Mouse (Mus musculus): ENCODE measurements around the gene Mau2. TPM values are rescaled to one million over a fixed set of nuclear protein-coding genes. Genes with fewer than 3 reads are reported as not detected.
"Not testable (repeated sequence)": the region's sequence is repeated elsewhere in the genome, so short reads cannot be mapped to it uniquely, and the experiment has no call there.

The Mau2 gene
- polyA plus RNA-seq, 1 experiment from 2014 or later: 23.0 TPM

GRCm38 (mm10) chr8:70015017-70015416 lies 27.5 kb downstream of the Mau2 start:
- Histone ChIP-seq H3K27me3 (no peaks in the 10 kb centered on the region), H3K4me1 (replicated peaks) (no peaks in the 10 kb centered on the region), H3K9ac (no peak overlapping the region), H3K9me3 (replicated peaks) (no peaks in the 10 kb centered on the region), H3K27ac (replicated peaks) (no peak overlapping the region), H3K4me2 (no peak overlapping the region), H3K4me3 (replicated peaks) (no peak overlapping the region), H3K36me3 (replicated peaks) (peaks cover 39% of the 10 kb centered on the region)
- no peak for ATAC-seq (ENCODE audit: insufficient read depth)
- 53% methylated on average over 1 of the region's 1 CpGs for WGBS (ENCODE audit: insufficient replicate concordance)

- Histone ChIP-seq H3K27ac (replicated peaks) (no peak overlapping the region), H3K27me3 (no peaks in the 10 kb centered on the region), H3K9me3 (replicated peaks) (no peaks in the 10 kb centered on the region), H3K4me2 (no peak overlapping the region), H3K9ac (no peak overlapping the region), H3K4me1 (replicated peaks) (peaks cover 4% of the 10 kb centered on the region; the same call in 1 of the 2 replicates), H3K36me3 (replicated peaks) (peaks cover 16% of the 10 kb centered on the region), H3K4me3 (replicated peaks) (no peak overlapping the region)
- no peak for ATAC-seq (ENCODE audit: insufficient read depth)
- WGBS (ENCODE audit: insufficient replicate concordance): 69% methylated on average over 1 of the region's 1 CpGs
These were observed 29.8 kb downstream of the Mau2 start for GRCm38 (mm10) chr8:70012763-70013162.

- no peak overlapping the region for H3K27ac ChIP-seq (replicated peaks)
- WGBS (ENCODE audit: insufficient replicate concordance): 52% methylated on average over 3 of the region's 3 CpGs
- no peak overlapping the region for H3K9ac ChIP-seq
- no peak for ATAC-seq (ENCODE audit: insufficient read depth)
- H3K4me1 ChIP-seq (replicated peaks): peaks cover 4% of the 10 kb centered on the region; the same call in 1 of the 2 replicates
- no peaks in the 10 kb centered on the region for H3K27me3 ChIP-seq
- peaks cover 12% of the 10 kb centered on the region for H3K36me3 ChIP-seq (replicated peaks)
- no peaks in the 10 kb centered on the region for H3K9me3 ChIP-seq (replicated peaks)
- H3K4me3 ChIP-seq (replicated peaks): no peak overlapping the region
- no peak overlapping the region for H3K4me2 ChIP-seq
These were observed 30.2 kb downstream of the Mau2 start for GRCm38 (mm10) chr8:70012350-70012749.

- not testable (repeated sequence) for H3K4me1 ChIP-seq (replicated peaks); H3K4me3 ChIP-seq (replicated peaks); H3K27me3 ChIP-seq; H3K36me3 ChIP-seq (replicated peaks); ATAC-seq (ENCODE audit: insufficient read depth); H3K9me3 ChIP-seq (replicated peaks); H3K27ac ChIP-seq (replicated peaks); H3K9ac ChIP-seq; H3K4me2 ChIP-seq
- 78% methylated on average over 14 of the region's 14 CpGs for WGBS (ENCODE audit: insufficient replicate concordance)
These were observed 31.7 kb downstream of the Mau2 start for GRCm38 (mm10) chr8:70010796-70011195.

GRCm38 (mm10) chr8:70005178-70005577 lies 37.4 kb downstream of the Mau2 start:
- peaks cover 34% of the 10 kb centered on the region for H3K4me1 ChIP-seq (replicated peaks)
- no peak overlapping the region for H3K4me3 ChIP-seq (replicated peaks)
- no peaks in the 10 kb centered on the region for H3K27me3 ChIP-seq
- no peak overlapping the region for H3K4me2 ChIP-seq
- no peaks in the 10 kb centered on the region for H3K36me3 ChIP-seq (replicated peaks)
- no peak overlapping the region for H3K27ac ChIP-seq (replicated peaks)
- H3K9me3 ChIP-seq (replicated peaks): no peaks in the 10 kb centered on the region
- WGBS (ENCODE audit: insufficient replicate concordance): 26% methylated on average over 2 of the region's 2 CpGs
- H3K9ac ChIP-seq: no peak overlapping the region
- ATAC-seq (ENCODE audit: insufficient read depth): no peak

GRCm38 (mm10) chr8:70004345-70004744 lies 38.2 kb downstream of the Mau2 start:
- no peaks in the 10 kb centered on the region for H3K27me3 ChIP-seq
- H3K9ac ChIP-seq: no peak overlapping the region
- no peaks in the 10 kb centered on the region for H3K36me3 ChIP-seq (replicated peaks)
- no peak overlapping the region for H3K27ac ChIP-seq (replicated peaks)
- H3K9me3 ChIP-seq (replicated peaks): no peaks in the 10 kb centered on the region
- no peak for ATAC-seq (ENCODE audit: insufficient read depth)
- no peak overlapping the region for H3K4me3 ChIP-seq (replicated peaks)
- no peak overlapping the region for H3K4me2 ChIP-seq
- H3K4me1 ChIP-seq (replicated peaks): peaks cover 34% of the 10 kb centered on the region

GRCm38 (mm10) chr8:70003204-70003657 lies 39.3 kb downstream of the Mau2 start:
- ATAC-seq (ENCODE audit: insufficient read depth): no peak
- Histone ChIP-seq H3K36me3 (replicated peaks) (no peaks in the 10 kb centered on the region), H3K27me3 (no peaks in the 10 kb centered on the region), H3K4me2 (no peak overlapping the region), H3K9ac (no peak overlapping the region), H3K9me3 (replicated peaks) (no peaks in the 10 kb centered on the region), H3K4me1 (replicated peaks) (peaks cover 30% of the 10 kb centered on the region), H3K4me3 (replicated peaks) (no peak overlapping the region), H3K27ac (replicated peaks) (no peak overlapping the region)
- WGBS (ENCODE audit: insufficient replicate concordance): 38% methylated on average over 4 of the region's 4 CpGs

GRCm38 (mm10) chr8:70001892-70002191 lies 40.7 kb downstream of the Mau2 start:
- Histone ChIP-seq H3K9ac (0 out of 2 replicates have a peak overlapping the region, but pooled peaks have one; percentile 46), H3K4me3 (replicated peaks) (peak overlapping the region; percentile 43), H3K27ac (replicated peaks) (peak overlapping the region; percentile 84), H3K4me2 (peak overlapping the region; percentile 77), H3K4me1 (replicated peaks) (peaks cover 35% of the 10 kb centered on the region)
- H3K9me3 ChIP-seq (replicated peaks); H3K27me3 ChIP-seq; ATAC-seq (ENCODE audit: insufficient read depth); H3K36me3 ChIP-seq (replicated peaks): not testable (repeated sequence)
- WGBS (ENCODE audit: insufficient replicate concordance): 18% methylated on average over 7 of the region's 7 CpGs

GRCm38 (mm10) chr8:70001176-70001891 lies 41.2 kb downstream of the Mau2 start:
- no peaks in the 10 kb centered on the region for H3K36me3 ChIP-seq (replicated peaks)
- peak overlapping the region; percentile 46 for H3K9ac ChIP-seq
- peaks cover 39% of the 10 kb centered on the region for H3K4me1 ChIP-seq (replicated peaks)
- peak overlapping the region; percentile 43 for H3K4me3 ChIP-seq (replicated peaks)
- no peaks in the 10 kb centered on the region for H3K9me3 ChIP-seq (replicated peaks)
- ATAC-seq (ENCODE audit: insufficient read depth): peak; percentile 74
- H3K4me2 ChIP-seq: peak overlapping the region; percentile 77
- peak overlapping the region; percentile 84 for H3K27ac ChIP-seq (replicated peaks)
- H3K27me3 ChIP-seq: no peaks in the 10 kb centered on the region
- under 1% methylated on average over 16 of the region's 16 CpGs for WGBS (ENCODE audit: insufficient replicate concordance)

- no peak for ATAC-seq (ENCODE audit: insufficient read depth)
- whole genome bisulfite sequencing (ENCODE audit: insufficient replicate concordance): 81% methylated on average over 2 of the region's 2 CpGs
- no peaks in the 10 kb centered on the region for H3K36me3 ChIP-seq (replicated peaks)
- no peak overlapping the region for H3K4me2 ChIP-seq
- H3K27me3 ChIP-seq: no peaks in the 10 kb centered on the region
- no peak overlapping the region for H3K4me3 ChIP-seq (replicated peaks)
- H3K9ac ChIP-seq: no peak overlapping the region
- H3K4me1 ChIP-seq (replicated peaks): peaks cover 38% of the 10 kb centered on the region
- no peaks in the 10 kb centered on the region for H3K9me3 ChIP-seq (replicated peaks)
- no peak overlapping the region for H3K27ac ChIP-seq (replicated peaks)
These were observed 42.3 kb downstream of the Mau2 start for GRCm38 (mm10) chr8:70000226-70000625.

GRCm38 (mm10) chr8:69999236-69999635 lies 43.3 kb downstream of the Mau2 start:
- Histone ChIP-seq H3K9me3 (replicated peaks) (no peaks in the 10 kb centered on the region), H3K4me3 (replicated peaks) (no peak overlapping the region), H3K9ac (no peak overlapping the region), H3K27ac (replicated peaks) (no peak overlapping the region), H3K27me3 (no peaks in the 10 kb centered on the region), H3K4me2 (no peak overlapping the region), H3K36me3 (replicated peaks) (no peaks in the 10 kb centered on the region), H3K4me1 (replicated peaks) (peaks cover 46% of the 10 kb centered on the region)
- 85% methylated on average over 4 of the region's 4 CpGs for WGBS (ENCODE audit: insufficient replicate concordance)
- ATAC-seq (ENCODE audit: insufficient read depth): no peak

- Histone ChIP-seq H3K36me3 (replicated peaks) (no peaks in the 10 kb centered on the region), H3K27ac (replicated peaks) (no peak overlapping the region), H3K4me3 (replicated peaks) (no peak overlapping the region), H3K9ac (no peak overlapping the region), H3K4me1 (replicated peaks) (peaks cover 52% of the 10 kb centered on the region), H3K4me2 (no peak overlapping the region), H3K9me3 (replicated peaks) (no peaks in the 10 kb centered on the region), H3K27me3 (no peaks in the 10 kb centered on the region)
- no peak for ATAC-seq (ENCODE audit: insufficient read depth)
- WGBS (ENCODE audit: insufficient replicate concordance): 78% methylated on average over 3 of the region's 3 CpGs
These were observed 43.8 kb downstream of the Mau2 start for GRCm38 (mm10) chr8:69998706-69999105.

Data from liver, embryonic 15.5 days (tissue).